Mouse (Mus musculus) spleen, postnatal 0 days (tissue): ENCODE data around the gene Mfap4. TPM values are rescaled to one million over a fixed set of nuclear protein-coding genes. Genes with fewer than 3 reads are reported as not detected.

Experiments
- polyA plus RNA-seq: library from polyadenylated mRNA; unstranded; fragments of >200 nt; fragmentation: Nextera tagmentation; extraction: Ambion mirVana; gene quantifications from 2 replicates; pipeline ENCODE4 v1.2.1, GENCODE M21; 2015

Mfap4 gene
- 57.8 and 76.4 TPM in 2 replicates for polyA plus RNA-seq

GRCm38 (mm10) chr11:61484613-61485540 is at the start of gene Mfap4:
Mfap4 (plus strand) TSS chr11:61485431.

GRCm38 (mm10) chr11:61494129-61494997 is 9.1 kb downstream of the Mfap4 start, which contains the start of gene Mapk7:
Mapk7 (minus strand) TSS chr11:61494406.

GRCm38 (mm10) chr11:61504713-61505257 is 19.6 kb downstream of the Mfap4 start, which contains the start of gene B9d1:
B9d1 (plus strand) TSS chr11:61505144.

Other genes starting within 250 kb of the Mfap4 start
- 11.4 and 16.1 TPM in 2 replicates for gene Aldh3a2, start 218.0 kb upstream of the Mfap4 start, polyA plus RNA-seq
- not detected in 2 replicates for gene Slc47a2, start 142.6 kb upstream of the Mfap4 start, polyA plus RNA-seq
- not detected in 2 replicates for gene Slc47a1, start 107.1 kb upstream of the Mfap4 start, polyA plus RNA-seq
- gene Rnf112, start 31.3 kb upstream of the Mfap4 start, polyA plus RNA-seq, result 0.13 and 0.22 TPM in 2 replicates
- 12.6 and 15.2 TPM in 2 replicates for gene Mapk7, start 9.0 kb downstream of the Mfap4 start, polyA plus RNA-seq
- gene B9d1, start 19.7 kb downstream of the Mfap4 start, polyA plus RNA-seq, result 3.7 and 4.8 TPM in 2 replicates
- 7.8 and 11.6 TPM in 2 replicates for gene Epn2, start 94.3 kb downstream of the Mfap4 start, polyA plus RNA-seq
- gene Grap, start 167.8 kb downstream of the Mfap4 start, polyA plus RNA-seq, result 16.0 and 22.0 TPM in 2 replicates
- 6.5 and 7.5 TPM in 2 replicates for gene Fam83g, start 198.7 kb downstream of the Mfap4 start, polyA plus RNA-seq
- gene Slc5a10, start 235.4 kb downstream of the Mfap4 start, polyA plus RNA-seq, result not detected in 2 replicates